15 mouse cellular contexts compared by ENCODE assay signal in the genomic region with DNA sequence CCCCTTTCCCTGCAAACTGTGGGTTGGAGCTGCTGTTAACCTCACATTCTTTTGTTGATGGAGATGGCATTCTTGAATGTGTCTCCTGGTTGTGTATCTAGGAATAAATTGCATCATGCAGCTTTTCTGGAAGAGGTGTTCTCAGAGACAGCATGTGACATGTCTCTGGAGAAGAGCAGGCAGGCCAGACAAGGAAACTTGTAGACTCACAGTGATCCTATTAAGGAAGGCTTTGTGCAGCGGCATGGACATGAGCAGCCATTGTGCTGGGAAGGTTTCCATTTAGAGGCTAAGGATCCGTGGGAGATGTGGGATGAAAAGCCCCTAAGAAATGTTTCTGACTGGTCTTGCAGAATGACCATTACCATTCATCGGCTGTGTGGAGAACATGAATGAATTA.
"Had no signal": no experiment of that assay in that cellular context is flagged by ENCODE, and none has a peak within 500 bp of the region (broad histone marks: within the 10 kb centered on the region; RNA-seq: fewer than 3 reads in every experiment).

No protein-coding gene starts in this region.

- H3K27me3 ChIP-seq: limb, embryonic 12.5 days; liver, embryonic 13.5 days; lung, embryonic 15.5 days; neural tube, embryonic 12.5 days had no signal

- ATAC-seq: intestine, postnatal 0 days; liver, postnatal 0 days had no signal

- H3K4me2 ChIP-seq: limb, embryonic 12.5 days; liver, embryonic 13.5 days; lung, embryonic 15.5 days; neural tube, embryonic 12.5 days had no signal

- H3K9ac ChIP-seq: limb, embryonic 12.5 days; liver, embryonic 13.5 days; liver, postnatal 0 days; lung, embryonic 15.5 days; neural tube, embryonic 12.5 days had no signal

- H3K27ac ChIP-seq: kidney, postnatal 0 days; limb, embryonic 12.5 days; liver, embryonic 13.5 days; lung, embryonic 15.5 days; neural tube, embryonic 12.5 days had no signal

- H3K9me3 ChIP-seq: limb, embryonic 12.5 days; liver, embryonic 13.5 days; lung, embryonic 15.5 days; neural tube, embryonic 12.5 days had no signal

- DNase-seq: kidney, adult 9 months; kidney, postnatal 36 days; layer of hippocampus, adult 9-11 months; liver; liver, embryonic 13.5 days; liver, postnatal 0 days; lung, postnatal 36 days; right cerebral cortex, adult 18-20 months; right cerebral cortex, postnatal 25 days; thymus, postnatal 36 days had no signal

- H3K4me3 ChIP-seq: limb, embryonic 12.5 days; liver, embryonic 13.5 days; lung, embryonic 15.5 days; neural tube, embryonic 12.5 days had no signal

- H3K4me1 ChIP-seq: limb, embryonic 12.5 days; lung, embryonic 15.5 days; neural tube, embryonic 12.5 days had no signal

- H3K36me3 ChIP-seq: lung, embryonic 15.5 days had no signal
